Mouse (Mus musculus): Measurements from ENCODE around the gene Gm39566.

The Gm39566 gene

DNA sequence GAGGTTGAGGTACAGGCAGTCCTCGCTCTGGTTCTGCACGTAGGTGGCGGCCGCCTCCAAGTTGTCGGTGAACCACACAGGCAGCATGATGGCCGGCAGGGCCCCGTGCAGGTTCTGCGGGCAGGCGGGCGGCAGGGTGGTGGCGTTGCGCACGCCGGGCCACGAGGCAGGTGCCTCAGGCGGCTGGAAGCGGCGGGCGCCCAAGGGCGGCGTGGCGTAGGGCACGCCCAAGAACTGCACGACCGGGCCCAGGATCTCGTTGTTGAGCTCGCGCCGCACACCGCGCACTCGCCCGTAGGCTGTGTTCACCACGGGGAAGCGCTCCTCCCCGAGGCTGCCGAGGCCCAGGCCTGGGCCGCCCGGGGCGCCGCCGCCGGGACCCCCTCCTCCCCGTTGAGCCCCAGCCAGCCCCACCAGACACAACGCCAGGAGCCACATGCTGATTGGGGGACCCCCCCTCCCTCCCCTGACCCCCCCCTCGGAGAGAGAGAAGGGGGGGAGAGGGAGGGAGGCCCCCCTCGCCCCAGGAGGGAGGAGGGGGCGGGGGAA is 19.0 kb upstream of the Gm39566 start:
- peak in 1 of 2 experiments; percentile 36 for DNase-seq

GRCm38 (mm10) chr11:69833554-69833953 is 18.5 kb upstream of the Gm39566 start:
- DNase-seq: peak in 1 of 2 experiments; percentile 32

- peak in 1 of 2 experiments; percentile 57 for DNase-seq
These were observed 13.7 kb upstream of the Gm39566 start for GRCm38 (mm10) chr11:69828832-69829231.

DNA sequence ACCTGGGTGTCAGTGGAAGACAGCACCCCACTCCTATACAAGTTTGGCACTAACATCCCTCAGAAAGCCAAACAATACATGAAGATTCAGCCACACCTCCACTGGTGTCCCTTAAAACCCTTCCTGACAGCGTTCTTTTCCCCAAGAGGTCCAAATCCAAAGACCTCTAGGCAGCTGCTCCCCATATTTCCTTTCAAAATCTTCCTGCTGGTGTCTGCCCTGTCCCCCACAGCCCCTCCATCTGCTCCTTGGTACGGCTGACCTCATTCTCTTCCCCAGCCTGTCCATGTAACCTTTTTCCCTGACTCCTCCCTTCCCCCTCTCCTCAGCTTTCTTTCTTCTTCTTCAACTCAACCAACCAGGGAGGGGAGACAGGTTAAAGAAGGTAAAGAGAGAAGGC is 8.4 kb upstream of the Gm39566 start:
- DNase-seq: peak in 1 of 2 experiments; percentile 46

GRCm38 (mm10) chr11:69822080-69822479 is 7.0 kb upstream of the Gm39566 start, which contains the start of gene Spem1:
Gene Spem1, minus strand, starts transcription at chr11:69822180.
- DNase-seq: no peak

DNA sequence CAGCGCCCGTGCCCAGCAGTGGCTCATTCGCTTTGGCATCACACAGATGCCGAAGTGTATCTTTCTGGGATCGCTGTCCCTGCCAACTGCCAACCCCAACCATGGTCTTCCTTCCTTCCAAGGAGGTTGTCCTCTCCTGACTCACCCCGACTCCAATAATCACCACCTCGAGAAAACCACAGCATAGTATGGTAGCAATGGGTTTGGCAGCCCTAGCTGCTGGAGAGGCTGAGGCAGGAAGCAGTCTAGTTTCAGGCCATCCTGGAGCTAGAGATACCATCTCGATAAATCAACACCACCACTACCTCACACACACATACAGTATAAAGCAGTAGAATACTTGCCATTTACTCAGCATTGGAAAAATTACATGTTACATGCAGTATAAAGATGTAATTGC is 3.8 kb upstream of the Gm39566 start:
- DNase-seq: no peak

GRCm38 (mm10) chr11:69818365-69818764 is 3.3 kb upstream of the Gm39566 start, which contains the start of gene Spem2:
Gene Spem2, minus strand, starts transcription at chr11:69818465.
- DNase-seq: no peak

DNA sequence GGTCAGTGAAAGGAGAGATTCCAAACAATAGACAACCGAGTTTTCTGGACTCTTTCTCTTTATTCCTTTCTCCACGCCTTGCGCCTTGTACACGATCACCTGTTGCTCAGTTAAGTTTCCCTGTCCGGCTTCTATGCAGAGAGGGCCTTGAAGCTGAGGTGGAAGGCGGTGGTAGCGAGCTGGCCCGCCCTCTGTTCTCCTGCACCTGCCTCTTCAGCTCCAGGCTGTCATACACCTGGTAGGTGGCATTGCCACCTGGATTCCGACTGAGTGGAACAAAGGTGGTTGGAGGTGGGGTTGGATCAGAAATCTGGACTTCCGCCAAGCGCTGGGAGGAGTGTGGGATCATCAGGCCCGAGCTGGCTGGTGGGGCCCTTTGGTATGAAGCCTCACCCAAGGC is 1.4 kb upstream of the Gm39566 start:
- no peak for DNase-seq

- DNase-seq: no peak
These were observed 4.8 kb downstream of the Gm39566 start for GRCm38 (mm10) chr11:69810280-69810679.

DNA sequence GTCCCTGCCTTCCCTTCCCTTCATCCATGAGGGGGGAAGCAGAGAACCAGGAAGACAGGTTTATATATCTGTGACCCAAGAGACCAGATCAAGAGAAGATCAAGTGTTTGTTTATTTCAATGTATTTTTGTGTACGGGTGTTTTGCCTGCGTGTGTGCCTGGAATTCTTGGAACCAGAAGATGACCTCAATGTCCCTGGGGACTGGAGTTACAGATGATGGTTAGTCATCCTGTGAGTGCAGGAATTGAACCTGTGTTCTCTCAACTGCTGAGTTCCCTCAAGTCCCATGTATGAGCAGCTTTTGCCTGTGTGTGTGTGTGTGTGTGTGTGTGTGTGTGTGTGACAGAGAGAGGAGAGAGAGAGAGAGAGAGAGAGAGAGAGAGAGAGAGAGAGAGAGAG is 7.5 kb downstream of the Gm39566 start:
- no peak for DNase-seq

- DNase-seq: no peak
These were observed 8.7 kb downstream of the Gm39566 start for GRCm38 (mm10) chr11:69806378-69806777.

- no peak for DNase-seq
These were observed 9.9 kb downstream of the Gm39566 start, which contains the start of gene Tmem102 for GRCm38 (mm10) chr11:69804972-69805909. Gene Tmem102, minus strand, starts transcription at chr11:69805624.

DNA sequence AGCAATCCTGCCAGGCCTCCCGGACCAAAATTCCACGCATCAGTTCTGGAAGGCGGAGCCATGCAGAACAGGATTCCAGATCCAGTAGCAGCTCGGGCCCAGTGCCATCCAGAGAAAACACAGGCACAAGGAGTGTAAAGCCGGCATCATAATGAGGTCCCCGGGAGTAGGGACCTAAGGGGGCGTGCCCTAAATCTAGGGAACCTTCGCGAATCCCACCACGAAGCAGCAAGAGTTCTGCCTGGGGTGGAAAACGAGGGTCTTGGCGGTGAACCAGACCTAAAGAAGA is 10.5 kb downstream of the Gm39566 start:
- peak in 1 of 2 experiments; percentile 49 for DNase-seq

DNA sequence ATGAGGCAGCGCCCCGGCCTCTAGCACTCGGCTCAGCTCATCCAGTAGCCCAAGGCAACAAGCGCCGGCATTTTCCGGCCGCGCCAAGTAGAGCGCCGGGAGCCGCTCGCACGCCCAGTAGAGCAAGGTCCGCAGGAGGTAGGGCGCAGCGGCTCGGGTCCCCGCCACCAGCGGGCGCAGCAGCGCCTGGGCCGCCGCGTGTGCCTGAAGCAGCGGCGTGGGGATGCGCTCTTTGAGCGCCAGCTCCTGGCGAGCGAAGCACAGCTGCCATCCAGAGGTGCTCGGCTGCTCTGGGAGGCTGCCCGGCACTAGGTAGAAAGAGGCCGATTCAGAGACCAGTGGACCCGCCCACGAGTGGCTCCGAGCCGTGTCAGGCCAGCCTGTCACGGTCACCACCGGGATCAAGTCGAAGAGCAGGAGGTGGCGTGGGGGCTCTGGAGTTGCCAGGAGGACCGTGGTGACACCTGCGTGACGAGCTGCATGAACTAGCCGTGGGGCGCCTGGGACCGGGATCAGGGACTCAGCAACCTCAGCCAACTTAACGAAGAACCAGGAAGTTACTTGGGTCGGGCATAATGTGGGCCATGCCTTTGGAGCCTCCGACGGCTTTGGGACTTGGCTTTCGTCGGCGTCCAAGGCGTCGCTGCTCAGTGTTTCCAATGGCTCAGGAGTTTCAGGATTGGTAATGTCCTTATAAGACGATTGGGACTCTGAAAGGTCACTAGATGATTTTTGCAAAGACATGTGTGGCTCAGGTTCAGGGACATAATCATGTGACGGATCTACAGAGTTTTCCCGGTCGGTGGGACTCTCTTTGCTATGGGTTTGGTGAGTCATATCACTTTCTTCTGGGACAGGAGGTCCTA is 11.1 kb downstream of the Gm39566 start:
- peak in 1 of 2 experiments; percentile 65 for DNase-seq

DNA sequence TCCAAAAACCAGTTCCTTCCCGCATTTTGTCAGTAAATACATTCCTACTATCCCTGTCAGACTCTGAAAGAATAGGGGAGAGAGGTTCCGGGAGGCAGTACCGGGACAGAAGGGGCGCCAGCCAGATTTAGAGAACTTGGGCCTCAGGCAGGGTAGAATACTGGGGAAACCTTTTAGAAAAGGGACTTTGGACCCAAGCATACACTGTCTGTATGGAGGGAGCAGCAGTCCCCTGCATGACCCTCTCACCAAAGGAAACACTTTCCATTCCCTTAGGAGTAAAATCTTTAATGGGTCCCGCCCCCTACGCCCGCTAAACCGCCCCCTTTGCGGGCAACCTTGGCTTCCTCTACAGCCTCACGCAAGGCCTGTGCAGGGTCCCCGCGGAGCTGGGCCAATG is 11.8 kb downstream of the Gm39566 start:
- no peak for DNase-seq

DNA sequence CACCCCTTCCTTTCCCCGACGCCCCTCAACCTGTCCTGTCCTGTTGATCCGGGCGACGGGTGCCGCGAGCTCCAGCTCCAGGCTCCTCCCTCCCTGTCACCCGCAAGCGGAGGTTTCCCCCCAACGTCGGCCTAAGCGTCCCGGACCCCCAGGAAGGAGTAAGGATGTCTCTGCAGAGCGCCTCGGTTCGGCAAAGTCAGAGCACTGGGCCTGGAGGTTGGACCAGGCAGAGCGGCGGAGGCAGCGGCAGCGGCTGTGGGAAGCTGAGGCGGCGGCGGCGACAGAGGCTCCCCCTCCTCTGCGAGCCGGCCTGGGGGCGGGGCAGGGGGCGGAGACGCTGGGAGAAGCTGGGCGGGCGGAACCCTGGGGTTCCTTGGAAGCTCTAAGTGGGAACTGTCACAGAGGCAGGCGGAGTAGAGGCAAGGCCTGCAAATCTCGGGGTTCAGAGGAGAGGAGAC is 12.4 kb downstream of the Gm39566 start:
- peak; percentile 84 to 85 for DNase-seq

- peak in 1 of 2 experiments; percentile 30 for DNase-seq
These were observed 13.6 kb downstream of the Gm39566 start, which contains the start of gene Fgf11 for GRCm38 (mm10) chr11:69801379-69801977. Gene Fgf11, minus strand, starts transcription at chr11:69801857.

GRCm38 (mm10) chr11:69800392-69801197 is 14.5 kb downstream of the Gm39566 start:
- peak; percentile 69 to 84 for DNase-seq

GRCm38 (mm10) chr11:69800138-69800391 is 15.0 kb downstream of the Gm39566 start:
- peak; percentile 71 to 85 for DNase-seq

DNA sequence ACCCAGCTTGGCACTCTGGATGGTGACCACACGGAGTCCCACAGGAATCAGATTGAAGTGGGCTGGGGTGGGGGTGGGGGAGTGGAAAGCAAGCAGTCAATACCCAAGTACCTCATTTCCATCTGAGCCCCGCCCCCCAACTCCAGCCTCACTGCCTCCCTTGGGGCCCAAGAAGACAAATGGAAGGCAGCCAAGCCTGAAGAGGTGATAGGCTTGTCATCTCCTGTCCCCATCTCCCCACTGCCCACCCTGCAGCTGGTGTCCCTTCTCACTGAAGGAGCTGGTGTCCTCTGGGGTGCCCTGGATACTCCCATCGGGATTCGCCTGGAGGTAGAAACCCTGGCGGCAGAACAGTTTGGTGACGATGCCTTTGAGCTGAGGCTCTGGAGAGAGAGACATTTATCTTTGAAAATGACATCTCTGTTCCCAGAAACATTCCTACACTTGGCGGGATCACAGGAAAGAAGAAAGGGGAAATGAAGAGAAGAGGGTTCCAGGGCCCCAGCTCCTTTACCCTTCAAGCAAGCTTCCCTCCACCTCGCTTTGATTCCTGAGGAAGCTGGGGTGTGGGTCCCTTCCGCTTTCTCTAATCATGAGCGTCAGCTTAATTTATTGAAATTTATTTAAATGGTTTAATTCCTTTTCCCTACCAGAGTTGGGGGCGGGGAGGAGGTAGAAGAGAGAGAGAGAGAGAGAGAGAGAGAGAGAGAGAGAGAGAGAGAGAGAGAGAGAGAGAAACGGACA is 15.5 kb downstream of the Gm39566 start:
- peak in 1 of 2 experiments; percentile 57 for DNase-seq

DNA sequence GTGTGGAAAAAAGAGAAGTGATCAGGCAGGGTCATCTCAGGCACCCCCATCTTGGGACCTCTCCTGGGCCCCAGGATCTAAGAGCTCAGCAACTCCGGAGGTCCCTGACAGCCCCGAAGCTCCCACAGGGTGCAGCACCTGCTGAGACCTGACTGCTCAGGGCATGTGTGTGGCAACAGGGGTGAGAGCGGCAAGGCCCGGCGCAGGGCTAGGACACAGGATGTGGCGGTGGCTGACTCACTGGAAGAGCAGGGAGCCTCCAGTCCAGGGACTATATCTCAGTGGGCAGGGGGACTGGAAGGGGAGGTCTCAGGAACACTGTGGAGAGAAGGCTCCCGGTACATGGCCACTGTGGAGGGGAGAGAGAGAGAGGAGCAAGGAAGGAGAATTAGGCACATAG is 17.2 kb downstream of the Gm39566 start:
- no peak for DNase-seq

Measured in cerebellum, postnatal 14 days (tissue).